Mouse (Mus musculus) frontal cortex, postnatal 14 days (tissue): ENCODE measurements around the gene Farp1.
A peak's percentile ranks its signal among the peaks of the same experiment; 100 is the strongest.

ENCODE experiments used
- DNase-seq, 2 experiments: peaks; one replicate each; pipeline ENCODE4 v3.0.0; 2022; ENCODE audit warnings: low spot score in 2 of 2

The Farp1 gene

GRCm38 (mm10) chr14:121220040-121220322, 185.0 kb downstream of the Farp1 start:
- no peak for DNase-seq

DNA sequence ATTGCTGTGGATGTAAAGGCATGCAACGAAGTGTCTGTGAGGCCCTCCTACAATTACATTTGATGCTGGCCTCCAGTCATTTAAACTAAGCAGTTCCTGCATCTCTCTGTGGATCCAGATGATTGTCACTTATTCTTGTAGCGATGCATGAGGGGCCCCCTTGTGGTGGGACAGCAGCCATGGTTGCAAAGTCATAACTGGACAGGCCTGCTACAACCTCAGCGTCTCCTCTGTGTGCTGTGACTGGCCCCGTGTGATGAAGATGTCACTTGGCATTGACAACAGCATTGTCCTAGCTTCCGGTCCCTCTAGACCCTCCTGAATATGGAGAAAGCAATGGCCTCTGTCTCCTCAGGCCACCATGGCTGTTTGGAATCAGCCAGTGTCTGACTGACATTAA, 185.7 kb downstream of the Farp1 start:
- no peak for DNase-seq

DNA sequence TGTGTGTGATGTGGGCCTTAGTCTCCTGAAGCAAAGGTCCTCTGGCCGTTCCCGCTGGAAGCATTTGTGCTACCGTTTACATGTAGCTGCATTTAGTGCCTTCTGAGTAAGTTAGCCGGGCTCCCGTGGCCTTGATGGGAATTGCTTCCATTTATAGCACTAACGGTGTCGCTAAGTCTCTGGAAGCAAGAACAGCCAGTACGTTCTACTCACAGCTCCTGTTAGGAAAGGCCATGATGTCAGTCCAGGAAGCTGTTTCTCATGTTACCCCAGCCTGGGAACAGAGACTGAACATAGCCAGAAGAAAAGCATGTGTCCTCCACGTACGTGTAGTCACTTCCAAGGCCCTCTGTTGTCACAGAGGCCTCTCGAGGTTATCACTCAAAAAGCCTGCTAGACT, 190.8 kb downstream of the Farp1 start:
- DNase-seq, result no peak

DNA sequence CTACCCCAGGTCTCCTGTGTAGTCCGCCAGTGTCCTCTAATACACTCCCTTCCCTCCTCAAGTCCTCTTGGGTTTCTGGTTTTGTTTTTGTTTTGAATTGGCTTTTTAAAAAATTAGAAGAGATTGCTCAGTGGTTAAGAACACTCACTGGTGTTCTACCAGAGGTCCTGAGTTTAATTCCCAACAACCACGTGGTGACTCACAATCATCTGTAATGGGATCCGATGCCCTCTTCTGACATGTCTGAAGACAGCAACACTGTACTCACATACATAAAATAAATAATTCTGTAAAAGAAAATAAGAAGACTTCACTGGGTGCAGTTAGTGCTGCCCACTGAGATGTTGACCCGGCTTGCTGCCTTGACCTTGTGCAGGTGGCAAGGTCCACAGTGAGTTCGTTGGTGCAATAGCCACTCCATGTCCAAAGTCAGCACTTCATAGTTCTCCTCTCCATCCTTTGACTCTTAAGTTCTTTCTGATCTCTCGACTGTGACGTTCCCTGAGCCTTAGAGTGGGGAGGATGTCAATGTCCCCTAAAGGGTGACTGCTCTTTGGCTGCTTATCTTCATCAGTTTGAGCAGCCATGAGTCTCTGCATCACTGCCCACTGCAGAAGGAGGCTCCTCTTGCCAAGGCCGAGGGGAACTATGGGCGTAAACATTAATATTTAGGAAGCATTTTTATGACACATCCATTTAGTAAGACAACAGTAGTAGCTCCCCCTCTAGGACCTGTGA, 194.2 kb downstream of the Farp1 start:
- DNase-seq, result no peak

DNA sequence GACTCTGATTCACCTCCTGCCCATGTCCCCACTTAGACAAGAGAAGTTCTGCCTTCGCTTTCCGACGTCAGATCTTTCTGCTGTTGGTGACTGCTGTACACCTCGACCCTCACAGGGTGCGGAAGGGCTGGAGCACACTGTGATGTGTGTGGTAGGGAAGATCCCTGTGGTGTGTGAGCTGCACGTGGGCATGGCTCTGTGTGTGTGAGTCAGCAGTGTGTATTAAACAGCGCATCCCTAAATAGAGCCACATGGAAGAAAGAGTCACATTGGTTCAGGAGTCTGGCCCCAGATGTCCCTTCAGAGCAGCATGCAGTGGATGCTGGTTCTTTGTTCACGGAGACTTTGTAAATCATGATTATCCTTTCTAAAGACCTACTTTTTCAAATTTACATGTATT, 196.2 kb downstream of the Farp1 start:
- DNase-seq, result no peak

DNA sequence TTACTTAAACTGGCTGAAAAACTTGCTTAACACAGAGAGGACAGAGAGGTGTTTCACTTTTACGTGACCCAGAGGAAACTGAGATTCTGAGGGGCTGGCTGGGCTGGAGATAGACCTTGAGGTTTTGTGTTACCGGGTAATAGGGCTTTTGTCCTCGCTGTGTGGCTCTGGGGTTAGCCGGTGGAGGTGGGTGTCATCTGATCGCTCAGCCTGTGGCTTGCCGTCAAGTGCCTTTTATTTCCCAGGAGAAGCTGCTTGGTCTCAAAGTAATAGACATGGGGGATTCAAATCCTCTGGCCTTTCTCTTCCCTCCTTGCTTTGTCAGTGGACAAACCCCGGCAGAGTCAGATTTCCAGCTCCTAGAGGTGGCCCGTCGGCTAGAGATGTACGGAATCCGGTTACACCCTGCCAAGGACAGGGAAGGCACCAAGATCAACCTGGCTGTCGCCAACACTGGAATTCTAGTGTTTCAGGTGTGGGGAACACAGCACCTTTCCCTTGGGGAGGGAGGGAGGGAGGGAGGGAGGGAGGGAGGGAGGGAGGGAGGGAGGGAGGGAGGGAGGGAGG, 199.8 kb downstream of the Farp1 start:
- no peak for DNase-seq

- DNase-seq, result no peak
Observed at GRCm38 (mm10) chr14:121236736-121237135, 201.7 kb downstream of the Farp1 start.

- DNase-seq, result no peak
Observed at GRCm38 (mm10) chr14:121238727-121239126, 203.7 kb downstream of the Farp1 start.

DNA sequence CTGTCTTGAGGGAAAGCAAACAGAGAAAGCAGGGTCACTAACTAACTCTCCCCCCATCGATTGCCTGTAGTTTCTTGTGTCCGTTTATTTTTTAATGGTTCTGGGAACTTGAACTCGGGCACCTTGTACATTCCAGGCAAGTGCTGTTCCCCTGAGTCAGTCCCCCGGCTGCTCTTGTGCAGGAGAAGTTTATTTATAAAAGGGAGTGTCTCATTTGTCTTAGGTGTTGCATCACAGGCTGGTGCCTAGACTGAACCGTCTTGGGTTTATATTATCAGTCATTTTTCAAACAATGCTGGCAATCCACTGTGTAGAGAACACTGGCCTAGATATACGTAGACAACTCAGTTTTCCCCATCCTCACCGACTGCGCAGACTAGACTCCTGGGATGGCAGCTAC, 204.4 kb downstream of the Farp1 start:
- no peak for DNase-seq

- DNase-seq, result no peak
Observed at GRCm38 (mm10) chr14:121244104-121244503, 209.1 kb downstream of the Farp1 start.

- DNase-seq, result no peak
Observed at GRCm38 (mm10) chr14:121246048-121246731, 211.2 kb downstream of the Farp1 start.

DNA sequence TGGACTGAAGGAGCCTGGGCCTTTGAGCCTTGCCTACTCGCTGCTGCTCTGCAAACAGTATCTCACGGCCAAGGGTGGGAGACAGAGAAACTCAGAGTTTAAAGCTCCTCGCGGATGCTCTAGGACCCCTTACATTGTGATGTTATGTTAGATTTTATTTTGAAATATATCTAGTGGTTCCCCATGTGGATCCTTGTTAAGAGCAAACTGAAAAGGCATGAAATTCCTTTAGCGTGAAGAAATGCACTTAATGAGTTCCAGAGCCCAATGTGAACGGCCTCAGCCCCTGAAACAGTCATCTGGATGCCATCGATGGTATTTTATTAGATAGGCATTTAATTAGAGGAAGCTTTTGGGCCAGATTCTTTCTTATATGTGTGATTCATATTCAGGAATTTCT, 212.3 kb downstream of the Farp1 start:
- no peak for DNase-seq

DNA sequence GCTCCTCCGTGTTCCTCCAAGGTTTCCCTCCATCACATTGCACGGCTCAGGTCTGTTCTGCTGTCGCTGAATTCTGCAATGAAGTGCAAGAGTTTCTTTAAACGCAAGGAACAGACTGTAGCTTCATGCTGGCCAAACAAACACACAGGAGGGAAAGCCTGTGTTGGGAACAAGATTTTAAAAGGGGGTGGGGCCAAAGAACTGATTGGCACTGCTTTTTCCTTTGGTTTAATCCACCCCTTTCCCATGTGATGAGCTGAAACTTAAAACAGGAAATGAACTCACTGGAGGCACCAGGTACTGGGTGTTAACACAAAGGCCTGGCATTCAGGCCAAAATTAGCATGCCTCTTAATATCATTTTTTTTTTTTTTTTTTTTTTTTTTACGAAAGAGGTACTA, 213.3 kb downstream of the Farp1 start:
- no peak for DNase-seq

DNA sequence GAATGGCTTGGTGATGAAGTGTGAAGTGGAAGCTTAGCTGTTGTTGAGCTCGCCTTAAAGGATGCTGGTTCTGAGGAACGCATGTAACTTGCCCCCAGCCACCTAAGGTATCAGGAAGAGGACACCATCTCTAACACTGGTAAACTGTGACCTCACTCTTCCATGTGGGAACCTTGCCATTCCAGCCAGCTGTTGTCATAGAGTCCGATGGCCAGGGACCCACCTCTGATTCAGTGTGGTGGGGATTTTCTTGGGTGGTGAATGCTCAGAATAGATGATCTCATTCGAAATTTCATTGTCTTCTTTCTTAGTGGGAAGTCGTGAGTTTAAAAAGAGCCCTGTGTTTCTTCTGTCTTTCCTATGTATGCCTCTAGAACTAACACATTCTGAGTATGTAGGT, 216.1 kb downstream of the Farp1 start:
- no peak for DNase-seq

DNA sequence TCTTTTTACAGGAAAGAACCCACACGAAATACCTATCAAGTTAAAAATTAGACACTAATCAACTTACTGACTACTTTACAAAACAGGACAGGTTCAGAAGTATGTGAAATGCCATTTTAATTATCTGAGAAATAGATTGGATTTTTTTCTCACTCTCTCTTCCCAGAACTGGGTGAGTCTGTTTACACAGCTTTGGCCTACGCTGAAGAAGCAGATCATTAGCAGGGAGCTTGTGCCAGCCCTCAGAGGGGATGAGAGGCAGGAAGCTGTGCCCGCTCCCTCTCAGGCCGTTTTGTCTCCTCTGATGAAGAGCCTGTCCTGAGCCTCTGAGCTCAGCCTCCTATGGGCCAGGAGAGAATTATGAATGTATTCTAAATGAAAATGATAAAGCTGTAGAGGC, 216.7 kb downstream of the Farp1 start:
- no peak for DNase-seq

DNA sequence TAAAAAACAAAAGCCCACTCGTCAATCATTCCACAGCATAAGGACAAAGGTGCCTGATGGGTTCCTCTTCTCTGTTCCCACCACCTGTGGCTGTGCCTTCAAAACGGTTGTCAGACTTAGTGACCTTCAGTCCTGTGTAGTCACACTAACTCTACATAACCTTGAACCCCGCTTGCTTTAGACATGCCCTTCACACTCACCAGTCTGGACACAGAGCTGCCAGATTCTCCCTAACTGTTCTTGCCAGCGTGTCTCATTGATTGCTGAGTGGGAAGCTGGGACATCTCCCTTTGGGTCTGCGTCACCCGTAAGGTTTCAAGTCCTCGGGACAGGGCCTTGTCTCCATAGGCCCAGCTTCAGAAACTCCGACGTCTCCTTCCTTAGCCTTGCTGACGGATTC, 217.5 kb downstream of the Farp1 start:
- no peak for DNase-seq

DNA sequence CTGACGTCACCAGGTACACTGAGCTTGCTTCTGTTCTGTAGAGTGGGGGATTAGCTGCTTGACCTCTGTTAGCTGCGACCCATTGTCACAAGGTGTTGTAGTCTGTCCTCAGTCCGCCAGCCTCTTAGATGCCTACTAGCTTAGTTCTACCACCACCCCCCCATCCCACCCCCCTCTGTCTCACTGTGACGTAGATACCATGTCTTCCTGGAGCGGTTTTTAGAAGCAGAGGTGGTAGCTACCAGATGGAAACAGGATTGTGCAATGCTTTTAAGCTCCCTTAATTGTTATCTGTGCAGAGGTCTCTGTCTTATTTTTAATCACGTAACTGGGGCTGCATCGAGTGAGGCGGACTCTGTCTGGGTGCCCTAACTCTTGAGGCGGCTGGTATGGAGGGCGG, 219.9 kb downstream of the Farp1 start:
- no peak for DNase-seq

DNA sequence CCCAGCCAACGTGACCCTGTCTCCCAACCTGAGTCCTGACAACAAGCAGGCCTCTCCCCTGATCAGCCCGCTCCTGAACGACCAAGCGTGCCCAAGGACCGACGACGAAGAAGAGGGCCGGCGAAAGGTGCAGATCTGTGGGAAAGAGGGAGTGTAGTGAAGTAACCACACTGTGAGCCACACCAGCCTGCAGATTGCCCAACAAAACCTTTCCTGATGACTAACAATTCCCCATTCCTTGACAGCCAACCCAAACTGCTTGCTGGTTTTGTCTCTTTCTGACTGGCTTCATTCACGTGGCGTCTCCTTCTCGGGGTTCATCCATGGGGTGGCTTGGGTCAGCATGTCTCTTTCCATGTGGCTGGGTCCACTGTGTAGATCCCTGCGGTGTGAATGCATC, 220.5 kb downstream of the Farp1 start:
- DNase-seq, result no peak

DNA sequence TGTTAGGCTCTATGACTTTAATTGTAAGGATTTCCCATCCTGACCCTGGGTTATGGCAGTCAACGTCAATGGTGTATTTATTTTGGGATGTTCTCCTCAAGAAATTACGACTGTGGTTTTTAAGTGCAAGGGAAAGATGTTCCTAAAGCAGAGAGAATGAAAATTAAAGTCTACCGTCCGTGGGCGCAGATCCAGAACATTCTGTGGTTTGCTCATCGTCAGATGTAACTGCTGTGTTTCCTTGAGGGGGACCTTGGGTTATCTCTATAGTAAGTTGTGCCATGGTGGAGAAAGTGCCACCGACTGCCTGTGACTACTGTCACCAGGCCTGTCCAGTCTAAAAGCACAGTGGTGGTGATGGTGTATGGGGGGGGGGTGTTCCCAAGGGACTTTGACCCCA, 221.9 kb downstream of the Farp1 start:
- no peak for DNase-seq

- DNase-seq, result no peak
Observed at GRCm38 (mm10) chr14:121259332-121259731, 224.3 kb downstream of the Farp1 start.

DNA sequence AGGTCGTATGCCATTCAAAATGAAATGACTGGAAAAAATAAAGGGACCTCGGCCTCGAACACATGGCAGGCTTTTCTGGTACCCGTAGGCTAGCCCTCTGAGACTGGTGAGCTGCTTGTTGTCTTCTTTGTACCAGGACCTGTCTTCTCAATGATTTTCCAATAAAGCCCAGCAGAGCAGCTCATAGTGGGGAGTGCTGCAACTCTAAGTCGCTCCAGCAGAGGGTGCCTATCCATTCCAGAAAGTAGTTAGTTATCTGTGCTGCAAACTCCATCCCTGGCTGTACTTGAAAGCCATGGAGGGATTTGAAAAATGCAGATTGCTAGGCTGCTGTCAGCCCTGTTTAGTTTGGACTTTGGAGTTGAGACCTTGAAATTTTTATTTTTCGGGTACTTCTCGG, 224.8 kb downstream of the Farp1 start:
- DNase-seq, result peak in 1 of 2 experiments; percentile 68

GRCm38 (mm10) chr14:121261229-121261879, 226.4 kb downstream of the Farp1 start:
- no peak for DNase-seq

DNA sequence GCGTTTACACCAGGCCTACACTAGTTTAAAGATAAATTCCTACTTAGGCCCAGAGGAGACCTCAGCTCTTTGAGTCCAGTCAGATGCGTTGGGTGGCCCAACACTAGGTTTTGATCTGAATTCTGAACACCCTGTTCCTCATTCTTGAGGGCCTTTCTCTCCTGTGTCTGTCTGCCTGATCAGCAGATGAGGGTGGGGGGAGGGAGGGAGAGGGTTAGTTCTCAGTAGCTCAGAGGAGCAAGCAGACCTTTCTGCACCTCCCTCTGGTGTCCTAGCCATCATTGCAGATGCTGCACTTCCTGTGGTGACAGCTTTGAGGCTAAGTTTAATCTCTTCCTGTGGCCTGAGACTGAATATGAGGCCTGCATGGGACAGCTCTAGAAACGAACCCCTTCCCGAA, 227.6 kb downstream of the Farp1 start:
- DNase-seq, result no peak
